Mouse (Mus musculus) neural tube, embryonic 15.5 days (tissue): ENCODE results near the gene Amz1. TPM values are rescaled to one million over a fixed set of nuclear protein-coding genes. Genes with fewer than 3 reads are reported as not detected.

Source experiments
- ATAC-seq: fragments of 200-750 bp; cut with Nextera tagmentation; 2 replicates; pipeline ENCODE4 v1.8.0; 2017; ENCODE audit warnings: mild to moderate bottlenecking, moderate TSS enrichment, moderate library complexity; ENCODE audit not compliant: low FRiP score
- H3K27ac ChIP-seq: fragments of 300-500 bp; sonication (generic); replicated peaks from 2 replicates; pipeline ENCODE4 v1.5.1; 2015; ENCODE audit warnings: mild to moderate bottlenecking, inconsistent platforms
- H3K27me3 ChIP-seq: fragments of 300-500 bp; sonication (generic); replicated peaks from 2 replicates; pipeline ENCODE4 v1.6.1; 2015; ENCODE audit warnings: inconsistent platforms
- H3K36me3 ChIP-seq: fragments of 300-500 bp; sonication (generic); 2 replicates; pipeline ENCODE4 v1.6.1; 2015; ENCODE audit warnings: inconsistent platforms
- H3K4me1 ChIP-seq: fragments of 300-500 bp; sonication (generic); 2 replicates; pipeline ENCODE4 v1.6.1; 2015; ENCODE audit warnings: inconsistent platforms
- H3K4me2 ChIP-seq: fragments of 300-500 bp; sonication (generic); 2 replicates; pipeline ENCODE4 v1.6.1; 2015; ENCODE audit warnings: inconsistent platforms, mild to moderate bottlenecking, moderate library complexity
- H3K4me3 ChIP-seq: fragments of 300-500 bp; sonication (generic); replicated peaks from 2 replicates; pipeline ENCODE4 v1.5.1; 2015; ENCODE audit warnings: mild to moderate bottlenecking, inconsistent platforms
- H3K9ac ChIP-seq: fragments of 300-500 bp; sonication (generic); replicated peaks from 2 replicates; pipeline ENCODE4 v1.6.1; 2015; ENCODE audit warnings: mild to moderate bottlenecking, inconsistent platforms
- H3K9me3 ChIP-seq: fragments of 300-500 bp; sonication (generic); replicated peaks from 2 replicates; pipeline ENCODE4 v1.6.1; 2016; ENCODE audit warnings: inconsistent platforms
- WGBS: fragments of 180-500 bp; shearing (Covaris S2); methylation state at CpG from one replicate; pipeline ENCODE4 v1.1.7; 2015; ENCODE audit warnings: mixed read lengths; 5-methylcytosine and 5-hydroxymethylcytosine counted together
- polyA plus RNA-seq: library from polyadenylated mRNA; unstranded; fragments of >200 nt; fragmentation: Nextera tagmentation; extraction: Ambion mirVana; gene quantifications from 2 replicates; pipeline ENCODE4 v1.2.1, GENCODE M21; 2015

The Amz1 gene
- polyA plus RNA-seq, 1 experiment from 2014 or later = 3.5 TPM

- WGBS = 20% methylated on average over 12 of the region's 12 CpGs
- Histone ChIP-seq H3K27ac (peak overlapping the region; percentile 2; the same call in 1 of the 2 replicates), H3K4me3 (peak overlapping the region; percentile 9), H3K27me3 (no peaks in the 10 kb centered on the region), H3K9ac (peak overlapping the region; percentile 31; the same call in 1 of the 2 replicates), H3K4me2 (peak overlapping the region; percentile 43), H3K9me3 (no peaks in the 10 kb centered on the region; the same call in 1 of the 2 replicates), H3K4me1 (peaks cover 13% of the 10 kb centered on the region), H3K36me3 (0 out of 2 replicates have a peak, but pooled peaks cover 4% of the 10 kb centered on the region)
- peak; percentile 75 for ATAC-seq
Measured at GRCm38 (mm10) chr5:140749062-140749875, 25.3 kb downstream of the Amz1 start.

- H3K36me3 ChIP-seq = peaks cover 10% of the 10 kb centered on the region; the same call in 1 of the 2 replicates
- no peak overlapping the region for H3K27ac ChIP-seq
- no peak overlapping the region for H3K4me2 ChIP-seq
- no peaks in the 10 kb centered on the region for H3K27me3 ChIP-seq
- peaks cover 13% of the 10 kb centered on the region for H3K4me1 ChIP-seq
- H3K9me3 ChIP-seq = no peaks in the 10 kb centered on the region; the same call in 1 of the 2 replicates
- WGBS = 0% methylated on average over 1 of the region's 2 CpGs
- H3K9ac ChIP-seq = no peak overlapping the region
- H3K4me3 ChIP-seq = no peak overlapping the region
- no peak for ATAC-seq
Measured at GRCm38 (mm10) chr5:140750925-140751324, 27.0 kb downstream of the Amz1 start.

- Histone ChIP-seq H3K36me3 (peaks cover 12% of the 10 kb centered on the region; the same call in 1 of the 2 replicates), H3K9me3 (no peaks in the 10 kb centered on the region; the same call in 1 of the 2 replicates), H3K4me3 (no peak overlapping the region), H3K9ac (no peak overlapping the region), H3K27me3 (no peaks in the 10 kb centered on the region), H3K4me1 (peaks cover 13% of the 10 kb centered on the region), H3K4me2 (no peak overlapping the region), H3K27ac (no peak overlapping the region)
- no peak for ATAC-seq
- WGBS = 95% methylated on average over 15 of the region's 15 CpGs
Measured at GRCm38 (mm10) chr5:140752041-140752440, 28.1 kb downstream of the Amz1 start.

GRCm38 (mm10) chr5:140752639-140753038 lies 28.7 kb downstream of the Amz1 start:
- Histone ChIP-seq H3K4me3 (no peak overlapping the region), H3K27ac (no peak overlapping the region), H3K9ac (no peak overlapping the region), H3K4me2 (no peak overlapping the region), H3K4me1 (peaks cover 13% of the 10 kb centered on the region), H3K36me3 (peaks cover 17% of the 10 kb centered on the region), H3K9me3 (no peaks in the 10 kb centered on the region; the same call in 1 of the 2 replicates), H3K27me3 (no peaks in the 10 kb centered on the region)
- no peak for ATAC-seq
- WGBS = 89% methylated on average over 3 of the region's 3 CpGs

- H3K4me3 ChIP-seq = no peak overlapping the region
- H3K36me3 ChIP-seq = peaks cover 17% of the 10 kb centered on the region
- H3K4me1 ChIP-seq = peaks cover 13% of the 10 kb centered on the region
- H3K27ac ChIP-seq = no peak overlapping the region
- H3K4me2 ChIP-seq = no peak overlapping the region
- no peaks in the 10 kb centered on the region for H3K27me3 ChIP-seq
- 46% methylated on average over 5 of the region's 5 CpGs for WGBS
- H3K9ac ChIP-seq = no peak overlapping the region
- no peaks in the 10 kb centered on the region; the same call in 1 of the 2 replicates for H3K9me3 ChIP-seq
- ATAC-seq = no peak
Measured at GRCm38 (mm10) chr5:140753223-140753622, 29.3 kb downstream of the Amz1 start.

GRCm38 (mm10) chr5:140758864-140759263 lies 34.9 kb downstream of the Amz1 start:
- H3K27ac ChIP-seq = no peak overlapping the region
- H3K4me3 ChIP-seq = no peak overlapping the region
- WGBS = 84% methylated on average over 8 of the region's 8 CpGs
- H3K27me3 ChIP-seq = no peaks in the 10 kb centered on the region
- peaks cover 49% of the 10 kb centered on the region for H3K36me3 ChIP-seq
- H3K4me2 ChIP-seq = no peak overlapping the region
- H3K9me3 ChIP-seq = no peaks in the 10 kb centered on the region
- no peaks in the 10 kb centered on the region for H3K4me1 ChIP-seq
- no peak for ATAC-seq
- no peak overlapping the region for H3K9ac ChIP-seq

- Histone ChIP-seq H3K4me3 (no peak overlapping the region), H3K9ac (no peak overlapping the region), H3K27ac (no peak overlapping the region), H3K27me3 (no peaks in the 10 kb centered on the region), H3K9me3 (no peaks in the 10 kb centered on the region), H3K4me1 (peaks cover under 1% of the 10 kb centered on the region; the same call in 1 of the 2 replicates), H3K36me3 (peaks cover 36% of the 10 kb centered on the region), H3K4me2 (no peak overlapping the region)
- ATAC-seq = no peak
- WGBS = 78% methylated on average over 4 of the region's 4 CpGs
Measured at GRCm38 (mm10) chr5:140762540-140762939, 38.6 kb downstream of the Amz1 start.

- Histone ChIP-seq H3K9ac (no peak overlapping the region), H3K27me3 (no peaks in the 10 kb centered on the region), H3K27ac (0 out of 2 replicates have a peak overlapping the region, but pooled peaks have one; percentile 19), H3K4me2 (no peak overlapping the region), H3K36me3 (peaks cover 19% of the 10 kb centered on the region), H3K9me3 (no peaks in the 10 kb centered on the region), H3K4me1 (peaks cover 24% of the 10 kb centered on the region), H3K4me3 (no peak overlapping the region)
- no peak for ATAC-seq
- 82% methylated on average over 6 of the region's 6 CpGs for WGBS
Measured at GRCm38 (mm10) chr5:140764921-140765613, 41.1 kb downstream of the Amz1 start.

- Histone ChIP-seq H3K9ac (no peak overlapping the region), H3K27me3 (no peaks in the 10 kb centered on the region), H3K36me3 (0 out of 2 replicates have a peak, but pooled peaks cover 5% of the 10 kb centered on the region), H3K4me1 (peaks cover 31% of the 10 kb centered on the region), H3K27ac (no peak overlapping the region), H3K4me3 (no peak overlapping the region), H3K4me2 (no peak overlapping the region), H3K9me3 (no peaks in the 10 kb centered on the region)
- no peak for ATAC-seq
- WGBS = 95% methylated on average over 4 of the region's 4 CpGs
Measured at GRCm38 (mm10) chr5:140766566-140766965, 42.6 kb downstream of the Amz1 start.

- Histone ChIP-seq H3K4me2 (no peak overlapping the region), H3K4me1 (peaks cover 43% of the 10 kb centered on the region), H3K9ac (0 out of 2 replicates have a peak overlapping the region, but pooled peaks have one; percentile 3), H3K36me3 (no peaks in the 10 kb centered on the region), H3K9me3 (no peaks in the 10 kb centered on the region), H3K4me3 (no peak overlapping the region), H3K27ac (peak overlapping the region; percentile 82), H3K27me3 (no peaks in the 10 kb centered on the region)
- 5% methylated on average over 9 of the region's 9 CpGs for WGBS
- ATAC-seq = no peak; the same call in 1 of the 2 replicates
Measured at GRCm38 (mm10) chr5:140767704-140768141, 43.8 kb downstream of the Amz1 start.

GRCm38 (mm10) chr5:140768333-140768732 lies 44.4 kb downstream of the Amz1 start:
- no peak overlapping the region for H3K4me3 ChIP-seq
- no peak overlapping the region for H3K9ac ChIP-seq
- H3K9me3 ChIP-seq = no peaks in the 10 kb centered on the region
- peaks cover 43% of the 10 kb centered on the region for H3K4me1 ChIP-seq
- ATAC-seq = 0 out of 2 replicates have a peak, but pooled peaks have one; percentile 19
- no peaks in the 10 kb centered on the region for H3K27me3 ChIP-seq
- no peaks in the 10 kb centered on the region for H3K36me3 ChIP-seq
- 67% methylated on average over 5 of the region's 5 CpGs for WGBS
- no peak overlapping the region for H3K4me2 ChIP-seq
- peak overlapping the region; percentile 82 for H3K27ac ChIP-seq
